Mouse (Mus musculus) testis, adult 2 months (tissue): Measurements from ENCODE around the gene Arhgap27.

Experiments used
- CTCF ChIP-seq: fragments of 200-500 bp; IDR thresholded peaks from 2 replicates; pipeline ENCODE4 v1.5.1; 2012; ENCODE audit warnings: low read depth, mild to moderate bottlenecking, inconsistent platforms, low read length, moderate library complexity; ENCODE audit not compliant: control insufficient read depth, insufficient read depth, insufficient replicate concordance
- POLR2A ChIP-seq: fragments of 200-500 bp; IDR thresholded peaks from 2 replicates; pipeline ENCODE4 v1.6.1; 2012; ENCODE audit warnings: low read depth, mild to moderate bottlenecking, inconsistent platforms, low read length, moderate library complexity; ENCODE audit not compliant: control insufficient read depth

DNA sequence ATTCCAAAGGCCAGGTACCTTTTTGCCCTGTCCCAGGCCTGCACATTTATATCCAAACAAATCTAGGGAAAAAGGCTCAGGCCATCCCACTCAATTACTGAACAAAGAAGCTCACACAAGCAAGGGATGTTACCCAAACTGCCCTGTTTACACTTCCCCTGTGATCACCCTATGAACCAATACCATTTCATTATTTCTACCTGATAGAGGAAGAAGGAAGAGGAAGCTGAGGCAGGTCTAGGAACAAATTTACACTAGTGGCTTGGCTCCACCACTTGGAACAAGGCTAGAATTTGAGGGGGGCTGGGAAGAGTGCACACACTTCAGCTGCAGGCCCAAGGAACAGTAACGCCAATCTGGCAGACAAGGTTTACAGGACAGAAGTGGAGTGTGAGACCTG is 42.3 kb upstream of the Arhgap27 start:
- TF ChIP-seq POLR2A (no peak), CTCF (no peak)
